Mouse (Mus musculus) megakaryocyte, adult 5-6 weeks (primary cell): Measurements from ENCODE around the gene M1ap. TPM values are rescaled to one million over a fixed set of nuclear protein-coding genes. Genes with fewer than 3 reads are reported as not detected.

ENCODE experiments used
- ATAC-seq: 2 replicates; pipeline ENCODE4 v1.8.0; 2016; ENCODE audit warnings: mild to moderate bottlenecking, inconsistent platforms; ENCODE audit not compliant: poor library complexity, severe bottlenecking
- total RNA-seq, 2 experiments: library from RNA; stranded (forward) in 1 of 2; stranded (reverse) in 1 of 2; fragments of 153-499, 151-499 nt in 1 of 2; fragments of 221-1000, 200-1000 nt in 1 of 2; gene quantifications; 2 replicates each; pipeline versions ENCODE4 v1.2.3 to v1.2.4; 2015 to 2017

The M1ap gene
- total RNA-seq, 2 experiments from 2014 or later = 0.98 to 3.5 TPM

DNA sequence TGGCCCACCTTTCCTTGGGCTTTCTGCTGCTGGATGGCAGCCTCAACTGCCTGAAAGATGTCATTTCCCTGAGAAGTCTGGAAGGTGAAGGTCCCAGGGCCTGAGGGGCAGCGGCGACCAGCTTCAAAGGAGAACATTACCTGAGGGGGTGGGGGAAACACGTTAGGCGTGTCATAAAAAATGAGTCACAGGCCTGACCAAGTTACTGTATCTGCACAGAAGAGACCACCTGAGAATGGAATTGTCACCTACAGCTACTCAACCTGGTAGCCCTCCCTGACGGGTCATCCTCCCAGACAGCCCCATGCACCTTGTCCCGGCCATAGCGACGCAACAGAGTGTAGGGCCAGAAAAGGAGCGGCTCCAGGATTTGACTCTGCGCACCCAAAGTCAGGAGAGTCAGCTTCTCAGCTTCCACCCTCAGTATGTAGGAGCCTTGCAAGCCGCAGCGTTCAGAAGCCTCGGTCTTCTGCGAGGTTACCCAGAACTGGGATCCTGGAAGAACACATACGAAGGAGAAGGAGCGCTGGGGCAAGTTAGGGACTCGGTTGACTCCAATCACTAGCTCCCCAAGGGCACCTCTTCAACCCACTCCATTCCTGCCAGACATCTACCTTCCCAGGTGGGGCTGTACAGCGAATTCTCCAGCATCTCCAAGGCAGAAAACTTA, 85.4 kb downstream of the M1ap start:
- ATAC-seq = no peak

DNA sequence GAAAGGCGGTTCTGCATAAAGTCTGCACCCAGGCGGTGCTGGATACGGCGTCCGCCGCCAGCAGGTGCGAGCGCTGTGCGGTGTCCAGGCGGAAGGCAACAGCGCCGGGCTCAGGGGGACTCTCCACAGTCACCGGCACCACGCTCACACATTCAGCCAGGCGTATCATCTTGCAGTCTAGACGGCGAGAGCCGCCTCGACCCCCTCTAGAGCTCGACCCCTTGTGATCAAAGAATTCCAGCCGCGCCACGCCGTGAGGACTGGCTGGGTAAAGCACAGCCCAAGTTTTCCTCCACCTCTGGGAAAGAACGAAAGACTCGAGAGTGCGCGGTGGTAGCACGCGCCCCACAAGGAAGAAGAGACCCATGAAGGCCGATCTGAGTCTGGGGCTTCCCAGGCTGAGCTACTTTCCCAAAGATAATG, 86.1 kb downstream of the M1ap start:
- peak; percentile 68 for ATAC-seq

DNA sequence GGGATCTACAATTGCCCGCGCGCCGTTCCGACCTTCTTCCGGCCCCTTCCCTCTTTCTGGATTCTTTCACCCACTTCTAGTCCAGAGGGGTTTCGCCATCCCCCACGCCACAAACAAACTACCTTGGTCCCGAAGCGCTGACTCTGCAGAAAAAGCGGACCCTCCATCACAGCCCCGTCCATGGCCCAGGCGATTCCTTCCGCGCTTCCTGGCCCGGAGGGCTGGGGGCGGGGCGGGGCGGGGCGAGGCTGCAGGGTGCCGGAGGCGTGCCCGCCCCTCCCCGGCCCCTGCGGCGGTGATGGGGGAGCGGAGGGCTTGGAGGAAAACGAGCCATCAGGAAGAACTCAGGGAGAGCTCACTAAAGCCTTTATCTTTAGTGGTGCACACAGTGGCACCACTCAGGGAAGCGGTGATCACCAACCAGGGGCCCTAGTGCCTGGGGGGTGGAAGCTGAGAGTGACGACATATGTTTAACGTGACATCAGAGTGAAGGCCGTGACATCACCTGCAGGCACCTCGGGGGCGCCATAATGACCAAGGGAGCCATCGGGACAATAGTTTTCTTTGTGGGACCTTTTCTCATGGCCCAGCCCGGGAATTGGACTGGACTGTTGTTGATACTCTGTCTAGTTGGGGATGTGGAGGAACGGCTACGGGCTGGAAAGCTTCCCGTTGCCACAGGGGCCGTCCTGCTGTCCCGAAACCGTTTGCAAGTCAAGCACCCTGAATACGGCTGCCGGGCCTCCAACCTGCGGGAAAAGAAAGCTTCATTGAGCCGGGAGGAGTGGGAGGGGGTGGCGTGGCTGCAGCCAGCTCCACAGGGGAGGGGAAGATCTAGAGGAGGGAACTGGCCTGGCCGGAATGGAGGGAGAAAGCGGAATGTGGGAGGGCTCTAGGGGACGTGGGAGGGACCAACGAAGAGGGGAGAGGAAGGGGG, 86.8 kb downstream of the M1ap start, which contains the start of the genes Dok1 and Loxl3:
Gene Dok1, minus strand, starts transcription at position 223 of the 937 bp plus-strand sequence.
Gene Loxl3, plus strand, starts transcription at position 925 of the 937 bp plus-strand sequence.
- peak; percentile 77 for ATAC-seq

DNA sequence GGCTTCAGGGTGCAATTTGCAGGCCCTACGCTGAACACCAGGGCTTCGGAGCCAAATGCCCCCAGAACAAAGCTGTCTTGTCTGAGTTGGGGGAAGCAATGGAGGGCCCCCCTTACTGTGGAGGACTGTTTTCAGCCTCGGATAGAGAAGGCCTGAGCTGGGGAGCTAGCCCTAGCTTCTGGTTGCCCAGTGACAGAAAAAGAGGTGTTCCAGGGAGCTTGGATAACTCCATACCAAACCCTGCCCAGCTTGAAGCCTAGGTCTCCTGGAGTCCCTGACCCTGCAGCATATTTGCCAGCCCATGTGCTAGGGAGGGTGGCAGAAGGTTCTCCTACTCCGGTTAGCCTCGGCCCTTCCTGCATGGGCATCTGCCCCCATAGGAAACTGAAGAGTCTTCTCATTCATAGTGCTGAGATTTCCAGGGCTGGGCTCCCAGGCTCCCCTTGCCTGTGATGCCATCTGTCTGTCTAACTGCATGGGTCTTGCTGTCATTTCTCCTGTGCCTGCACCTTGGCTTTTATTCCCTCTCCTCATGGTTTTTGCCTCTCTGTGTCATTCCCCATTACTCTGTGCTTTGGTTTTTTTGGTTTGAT, 87.9 kb downstream of the M1ap start:
- no peak for ATAC-seq

DNA sequence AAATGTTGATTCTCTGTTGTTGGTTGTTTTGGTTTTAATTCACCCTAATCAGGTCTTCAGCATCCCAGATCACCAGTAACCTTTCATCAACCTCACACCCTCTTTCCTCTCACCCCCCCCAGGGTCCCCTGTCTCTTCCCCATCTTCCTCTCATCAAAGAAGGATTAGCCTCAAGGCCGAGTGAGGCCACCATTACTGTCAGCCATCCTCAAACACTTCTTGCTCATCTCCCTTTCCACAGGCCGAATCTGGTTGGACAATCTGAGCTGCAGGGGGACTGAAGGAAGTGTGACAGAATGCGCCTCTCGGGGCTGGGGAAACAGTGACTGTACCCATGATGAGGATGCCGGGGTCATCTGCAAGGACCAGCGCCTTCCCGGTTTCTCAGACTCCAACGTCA, 90.5 kb downstream of the M1ap start:
- ATAC-seq = no peak

DNA sequence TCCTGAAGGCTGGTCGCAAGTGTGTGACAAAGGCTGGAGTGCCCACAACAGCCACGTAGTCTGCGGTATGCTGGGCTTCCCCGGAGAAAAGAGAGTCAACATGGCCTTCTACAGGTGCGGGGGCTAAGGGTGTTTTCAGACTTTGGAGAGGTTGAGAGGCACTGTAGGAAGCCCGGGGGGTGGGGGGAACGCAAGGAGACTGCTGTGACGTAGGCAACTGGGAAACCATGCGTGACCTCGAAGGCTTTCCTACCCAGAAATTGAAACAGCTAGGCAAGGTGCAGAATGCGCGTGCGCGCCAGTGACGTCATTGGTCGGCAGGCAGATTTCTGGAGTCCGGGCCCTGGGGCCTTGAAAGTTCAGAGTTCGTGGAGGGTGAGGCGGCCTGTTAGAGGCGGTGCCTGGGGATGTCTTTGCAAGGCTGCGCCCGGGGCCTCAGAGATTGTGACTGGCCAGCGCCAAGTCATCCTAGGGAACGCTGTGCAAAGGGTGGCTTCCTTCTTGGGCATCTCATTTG, 91.9 kb downstream of the M1ap start:
- peak; percentile 89 for ATAC-seq

DNA sequence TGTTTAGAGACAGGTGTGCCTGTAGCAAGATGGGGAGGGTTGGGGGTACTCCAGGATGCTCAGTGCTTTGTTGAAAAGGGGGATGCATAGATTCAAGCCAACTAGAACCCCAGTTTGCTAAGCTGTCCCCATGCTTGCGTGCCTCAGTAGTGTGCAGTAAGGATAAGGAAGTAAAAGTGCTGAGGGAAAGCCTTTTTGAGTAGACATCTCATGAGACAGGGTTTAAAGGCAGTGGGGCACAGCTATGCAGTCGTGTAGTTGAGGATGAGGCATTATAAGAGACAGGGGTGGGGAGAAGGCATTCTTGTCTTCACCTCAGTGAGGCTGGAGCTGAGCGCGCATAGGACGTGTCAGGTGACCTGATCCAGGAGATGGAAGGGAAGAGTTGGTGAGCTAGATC, 93.9 kb downstream of the M1ap start:
- ATAC-seq = no peak

DNA sequence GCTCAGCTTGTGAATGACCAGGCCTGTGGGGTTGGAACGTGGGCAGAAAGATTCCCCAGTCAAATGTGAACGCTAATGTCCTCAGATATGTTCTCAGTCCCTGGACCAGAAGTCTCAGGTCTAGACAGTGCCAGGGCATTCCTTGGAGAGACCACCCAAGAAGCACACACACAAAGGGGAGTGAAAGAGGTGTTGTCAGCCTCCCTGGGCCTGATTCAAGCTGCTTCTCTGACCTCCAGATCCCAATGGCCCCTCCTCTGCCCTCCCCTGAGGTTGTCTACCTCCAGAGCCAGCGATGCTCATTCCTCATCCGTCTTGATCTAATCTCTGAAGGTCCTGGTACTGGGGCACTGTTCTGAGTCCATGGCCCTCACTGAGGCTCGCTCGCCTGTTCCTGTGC, 96.9 kb downstream of the M1ap start:
- no peak for ATAC-seq

DNA sequence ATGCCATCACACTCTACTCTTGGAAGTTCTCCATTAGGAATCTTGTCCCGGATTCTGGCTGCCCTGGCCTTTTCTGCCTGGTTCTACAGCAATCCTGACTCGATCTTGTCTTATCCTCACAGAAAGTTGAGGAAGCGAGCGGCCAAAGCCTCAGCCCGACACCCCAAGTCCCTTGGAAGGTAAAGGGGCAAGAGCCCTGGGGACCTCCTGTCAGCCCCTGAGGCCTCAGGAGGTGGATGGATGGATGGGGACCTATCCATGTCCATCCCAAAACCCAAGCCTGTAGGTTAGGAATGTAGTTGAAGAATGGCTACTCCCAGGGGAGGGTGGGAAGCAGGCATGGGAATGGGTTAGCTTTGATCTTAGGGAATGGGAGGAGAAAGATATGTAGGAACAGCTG, 97.3 kb downstream of the M1ap start:
- ATAC-seq = no peak

DNA sequence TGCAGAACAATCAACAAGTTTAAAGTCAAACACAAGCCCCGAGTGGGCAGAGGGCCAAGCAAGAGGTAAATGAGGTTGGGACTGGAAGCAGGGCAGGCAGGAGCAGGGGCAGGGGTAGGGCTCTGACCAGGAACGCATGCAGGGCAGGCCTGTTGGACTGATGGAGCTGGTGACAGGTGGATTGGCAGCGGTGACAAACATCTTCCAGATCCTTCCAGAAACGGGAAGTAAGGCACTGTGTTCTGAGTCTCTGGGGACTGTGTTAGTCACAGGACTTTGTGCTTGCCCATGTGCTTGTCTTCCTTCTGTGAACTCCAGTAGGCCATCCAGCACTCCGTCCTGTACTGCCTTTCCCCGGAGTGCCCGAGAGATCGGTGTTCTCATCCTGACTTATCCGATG, 98.0 kb downstream of the M1ap start:
- peak; percentile 67 for ATAC-seq

DNA sequence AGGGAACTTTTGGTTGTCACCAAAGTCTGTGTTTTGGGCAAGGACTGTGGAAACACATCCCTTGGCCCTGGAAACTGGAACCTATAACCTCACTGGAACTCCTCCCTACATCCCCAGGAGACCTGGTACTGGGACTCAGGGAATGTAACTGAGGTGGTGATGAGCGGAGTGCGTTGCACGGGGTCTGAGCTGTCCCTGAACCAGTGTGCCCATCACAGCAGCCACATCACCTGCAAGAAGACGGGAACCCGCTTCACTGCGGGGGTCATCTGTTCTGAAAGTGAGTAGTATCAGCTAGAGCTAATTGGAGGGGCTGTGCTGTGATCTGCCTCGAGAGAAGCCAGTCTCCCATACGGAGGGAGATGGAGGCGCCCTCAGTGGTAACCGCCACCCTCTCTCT, 102.7 kb downstream of the M1ap start:
- ATAC-seq = no peak

DNA sequence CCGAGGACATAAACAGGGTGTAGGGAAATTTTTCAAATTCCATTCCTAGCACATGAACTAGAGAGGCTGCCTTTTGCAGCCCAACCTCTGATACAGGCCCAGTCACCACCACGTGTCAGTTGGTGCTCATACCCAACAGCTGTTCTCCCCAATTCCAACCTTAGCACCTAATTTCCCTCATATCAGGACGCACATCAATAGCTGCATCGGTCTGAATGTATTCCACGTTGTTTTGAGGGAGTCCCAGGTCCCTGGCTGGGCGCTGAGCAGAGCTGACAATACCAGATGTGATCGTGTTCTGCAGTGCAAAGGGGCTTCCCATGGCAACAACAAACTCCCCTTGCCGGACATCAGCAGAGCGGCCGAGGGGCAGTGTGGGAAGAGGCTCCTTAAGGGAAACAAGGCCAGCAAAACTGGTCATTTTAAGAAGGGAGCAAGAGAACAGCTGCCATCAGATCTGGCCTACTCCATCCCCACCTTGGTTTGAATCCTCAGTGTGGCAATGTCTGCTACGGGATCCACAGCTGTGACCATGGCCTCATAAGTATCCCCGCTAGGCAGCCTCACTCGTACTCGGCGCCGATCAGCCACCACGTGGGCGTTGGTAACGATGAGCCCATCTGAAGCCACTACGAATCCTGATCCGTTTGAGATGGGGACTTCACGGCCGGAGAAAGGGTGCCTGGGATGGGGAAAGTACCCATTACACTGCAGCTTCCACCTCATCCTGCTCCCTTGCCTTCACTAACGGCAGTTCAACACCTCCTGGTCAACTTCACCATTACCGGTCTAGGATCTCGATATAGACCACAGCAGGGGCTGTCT, 106.6 kb downstream of the M1ap start:
- peak; percentile 13; the same call in 1 of the 2 replicates for ATAC-seq

DNA sequence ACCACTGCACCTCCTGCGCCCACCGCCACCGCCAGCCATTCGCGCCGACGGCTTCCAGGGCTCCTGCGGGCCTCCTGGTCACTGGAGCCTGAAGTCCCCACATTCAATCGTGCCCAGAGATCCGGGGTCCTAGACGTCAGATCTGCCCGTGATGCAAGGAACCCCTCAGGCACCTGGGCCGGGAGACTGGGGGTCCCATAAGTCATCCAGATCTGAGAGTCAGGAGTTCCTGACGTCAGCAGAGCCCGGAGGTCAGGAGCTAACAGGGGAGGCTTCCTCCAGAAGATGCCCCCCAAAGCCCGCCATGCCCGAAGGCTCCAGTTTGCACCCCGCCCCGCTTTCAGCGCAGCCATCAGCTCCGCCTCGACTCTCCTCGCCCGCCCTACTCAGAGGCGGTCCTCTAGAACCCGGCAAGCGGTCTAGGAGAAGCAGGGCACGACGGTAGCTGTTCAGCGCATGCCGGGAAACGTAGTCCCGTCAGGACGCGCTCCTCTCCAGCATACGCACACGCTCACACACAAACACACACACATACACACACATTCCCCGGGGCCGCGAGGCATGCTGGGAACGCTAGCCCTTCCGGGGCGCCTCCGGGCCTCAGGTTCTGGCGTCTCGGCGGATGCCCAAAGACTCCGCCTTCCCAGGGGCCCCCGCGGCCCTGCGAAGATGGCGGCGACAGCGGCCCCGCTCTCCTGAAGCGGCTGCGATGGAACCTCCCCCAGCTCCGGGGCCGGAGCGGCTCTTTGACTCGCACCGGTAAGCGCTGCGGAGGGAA, 107.6 kb downstream of the M1ap start, which contains the start of gene Aup1:
Gene Aup1, plus strand, starts transcription at position 448 of the 778 bp plus-strand sequence.
- ATAC-seq = peak; percentile 91

DNA sequence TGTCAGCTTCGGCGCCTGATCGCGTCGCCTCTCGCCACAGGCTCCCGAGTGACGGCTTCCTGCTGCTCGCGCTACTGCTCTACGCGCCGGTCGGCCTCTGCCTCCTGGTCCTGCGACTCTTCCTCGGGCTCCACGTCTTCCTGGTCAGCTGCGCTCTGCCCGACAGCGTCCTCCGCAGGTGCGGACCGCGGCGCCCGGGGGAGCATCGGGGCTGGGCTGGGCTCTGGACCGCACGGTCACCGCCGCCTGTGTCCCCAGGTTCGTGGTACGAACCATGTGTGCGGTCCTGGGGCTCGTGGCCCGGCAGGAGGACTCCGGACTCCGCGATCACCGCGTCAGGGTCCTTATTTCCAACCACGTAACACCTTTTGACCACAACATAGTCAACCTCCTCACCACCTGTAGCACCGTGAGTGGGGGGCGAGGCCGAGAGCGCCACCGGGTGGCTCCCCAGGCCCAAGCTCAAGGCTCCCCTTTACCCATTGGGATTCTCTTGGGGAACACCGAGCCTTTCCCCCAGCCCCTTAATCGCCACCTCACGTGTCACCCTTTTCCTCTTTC, 108.2 kb downstream of the M1ap start, which contains the start of gene Htra2:
Gene Htra2, minus strand, starts transcription at position 403 of the 561 bp plus-strand sequence.
- no peak; the same call in 1 of the 2 replicates for ATAC-seq

DNA sequence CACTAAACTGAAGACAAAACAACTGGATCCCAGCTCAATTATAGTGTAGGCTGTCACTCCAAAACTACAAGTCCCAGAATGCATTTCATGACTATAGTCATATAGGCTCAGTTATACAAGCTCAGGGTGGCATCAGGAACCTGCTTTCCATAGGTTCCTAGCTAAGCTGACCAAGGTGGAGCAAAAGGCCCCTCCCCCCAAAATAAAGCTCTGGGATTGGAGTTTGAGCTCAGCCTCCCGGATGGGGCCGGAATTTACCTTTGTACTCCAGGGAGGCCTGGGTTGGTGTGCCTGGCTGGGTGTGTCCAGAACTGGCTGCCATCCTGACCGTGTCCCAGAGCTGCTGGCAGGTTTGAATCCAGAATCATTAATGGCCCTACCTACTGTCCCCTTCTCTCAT, 111.1 kb downstream of the M1ap start, which contains the start of gene Dqx1:
Gene Dqx1, plus strand, starts transcription at position 55 of the 400 bp plus-strand sequence.
- no peak for ATAC-seq

DNA sequence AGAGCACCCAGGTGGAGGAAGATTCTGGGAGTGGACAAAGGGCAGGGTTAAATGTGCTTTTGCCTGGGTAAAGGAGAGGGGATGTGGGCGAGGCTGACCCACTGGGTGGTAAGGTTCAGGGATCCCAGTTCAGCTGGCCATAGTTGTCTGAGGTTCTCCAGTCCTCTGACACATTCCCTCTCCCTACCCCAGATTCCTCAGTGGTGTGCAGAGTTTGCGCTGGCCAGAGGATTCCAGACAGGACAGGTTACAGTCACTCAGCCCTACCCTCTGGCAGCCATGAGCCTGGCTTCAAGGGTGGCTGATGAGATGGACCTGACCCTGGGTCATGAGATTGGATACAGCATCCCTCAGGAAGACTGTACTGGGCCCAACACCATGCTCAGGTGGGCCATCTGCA, 112.0 kb downstream of the M1ap start:
- no peak for ATAC-seq

DNA sequence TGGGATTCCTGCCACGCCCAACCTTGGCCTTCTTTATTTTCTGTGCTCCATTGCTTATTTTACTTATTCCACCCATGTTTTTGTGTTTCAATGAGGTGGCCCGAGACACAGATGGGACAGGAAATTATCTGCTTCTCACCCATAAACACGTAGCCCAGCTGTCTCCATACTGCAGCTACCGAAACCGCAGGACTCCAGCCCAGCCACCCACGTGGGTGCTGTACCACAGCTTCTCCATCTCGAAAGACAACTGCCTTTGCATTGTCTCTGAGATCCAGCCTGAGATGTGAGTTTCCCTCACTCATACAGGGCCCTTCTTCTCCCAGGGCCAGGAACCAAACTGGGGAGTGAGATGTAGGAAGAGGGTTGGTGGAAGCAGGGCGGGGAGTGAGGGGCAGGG, 119.3 kb downstream of the M1ap start:
- peak; percentile 39; the same call in 1 of the 2 replicates for ATAC-seq

DNA sequence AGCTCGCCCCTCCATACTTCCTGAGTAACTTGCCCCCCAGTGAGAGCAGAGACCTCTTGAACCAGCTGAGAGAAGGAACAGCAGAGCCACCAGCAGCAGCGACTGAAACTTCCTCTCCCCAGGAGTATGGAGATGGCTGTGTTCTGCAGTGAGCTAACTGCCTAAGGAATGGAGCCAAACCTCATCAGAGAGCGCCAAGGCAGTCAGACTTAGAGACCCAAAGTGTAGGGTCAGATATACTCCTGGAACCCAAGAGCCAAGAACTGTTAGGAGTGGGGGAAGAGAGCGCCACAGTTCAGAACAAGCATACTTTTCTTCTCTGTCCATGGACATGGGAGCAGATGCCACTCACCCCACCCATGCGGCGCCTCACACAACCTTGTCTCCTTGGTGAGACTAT, 119.7 kb downstream of the M1ap start:
- no peak for ATAC-seq

DNA sequence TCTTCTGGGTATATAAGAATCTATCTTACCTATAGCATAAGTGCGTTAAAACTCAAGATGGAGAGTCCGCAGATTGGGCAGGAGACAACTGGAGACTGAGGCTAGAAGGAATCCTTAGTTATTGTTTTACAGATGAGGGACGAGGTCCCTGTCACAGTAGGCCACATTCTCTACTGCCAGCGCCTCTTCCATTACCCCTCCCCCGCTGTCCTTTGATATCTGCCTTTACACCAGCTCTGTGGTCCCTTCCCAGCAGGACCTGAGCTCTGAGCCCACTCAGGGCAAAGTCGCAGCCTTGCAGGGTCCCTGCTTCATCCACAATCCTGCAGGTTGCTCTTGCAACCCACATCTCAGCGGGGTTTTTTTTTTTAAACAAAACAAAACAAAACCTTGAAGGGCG, 121.5 kb downstream of the M1ap start:
- no peak for ATAC-seq
